Mouse (Mus musculus): ENCODE data around the gene Caln1. TPM values are rescaled to one million over a fixed set of nuclear protein-coding genes. Genes with fewer than 3 reads are reported as not detected.

Gene Caln1
- total RNA-seq, 1 experiment, result not detected

DNA sequence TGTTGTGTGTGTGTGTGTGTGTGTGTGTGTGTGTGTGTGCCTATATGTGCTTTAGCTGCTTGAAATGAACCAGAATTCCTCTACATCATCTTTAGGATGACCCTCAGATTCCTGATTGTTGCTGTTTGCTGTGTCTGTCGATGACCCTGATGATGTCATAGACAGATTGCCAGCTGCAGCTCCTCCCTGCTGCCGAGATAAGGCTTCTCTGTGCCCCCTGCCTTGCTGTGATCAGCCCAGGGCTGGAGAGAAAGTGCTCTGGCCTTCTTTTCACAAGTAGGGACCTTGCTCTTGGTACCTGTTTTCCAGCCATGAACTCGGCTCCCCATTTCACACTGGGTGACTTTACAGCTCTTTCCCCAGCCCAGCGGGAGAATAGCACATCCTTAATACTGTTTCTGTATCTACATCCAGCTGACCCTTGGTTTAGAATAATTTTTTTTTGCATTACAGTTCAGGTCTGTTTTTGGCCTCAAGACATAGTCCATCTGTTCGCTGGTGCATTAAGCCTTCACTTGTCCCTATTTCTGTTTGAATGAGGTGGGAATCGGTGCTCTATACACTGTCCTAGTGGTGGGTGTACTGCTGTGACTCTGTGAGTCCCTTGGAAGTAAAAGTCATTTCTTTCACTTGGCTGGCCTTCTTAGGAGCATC, 337.1 kb downstream of the Caln1 start:
- Histone ChIP-seq H3K36me3 (ENCODE audit: control insufficient read depth, insufficient read depth, low read length, poor library complexity, severe bottlenecking) (no peaks in the 10 kb centered on the region), H3K4me1 (ENCODE audit: control insufficient read depth in 2 of 2, insufficient read depth in 2 of 2, low read length in 2 of 2, poor library complexity in 1 of 2) (no peaks in the 10 kb centered on the region), H3K4me3 (ENCODE audit: insufficient read depth in 1 of 2, low read depth in 1 of 2, low read length in 2 of 2, poor library complexity in 1 of 2, severe bottlenecking in 1 of 2) (no peak overlapping the region), H3K9me3 (ENCODE audit: control insufficient read depth, insufficient read depth, low read depth, low read length) (no peaks in the 10 kb centered on the region), H3K27ac (ENCODE audit: insufficient read depth, low read depth, low read length, poor library complexity, severe bottlenecking) (no peak overlapping the region), H3K9ac (ENCODE audit: insufficient read depth, low read depth, low read length, poor library complexity, severe bottlenecking) (no peak overlapping the region)
- no peak for TF ChIP-seq ZNF384 (IDR thresholded peaks at IDR 0.05; ENCODE audit: low read depth, low read length)
- no peak for TF ChIP-seq ZC3H11A (IDR thresholded peaks at IDR 0.05; ENCODE audit: borderline replicate concordance, low read depth, low read length)
- TF ChIP-seq MAFK (IDR thresholded peaks at IDR 0.05; ENCODE audit: insufficient read depth, low read depth, low read length), result no peak
- no peak for TF ChIP-seq HCFC1 (IDR thresholded peaks at IDR 0.05; ENCODE audit: borderline replicate concordance, insufficient read depth, low read length)
- TF ChIP-seq CHD2 (IDR thresholded peaks at IDR 0.05; ENCODE audit: low read depth, low read length), result no peak
- in situ Hi-C loops (cut with MboI; ENCODE audit: low sequenced_read_pairs in 2 of 2, unreplicated experiment in 2 of 2), result no loop called here
- no peak for DNase-seq (ENCODE audit: low read depth, low spot score)

- TF ChIP-seq CHD2 (IDR thresholded peaks at IDR 0.05; ENCODE audit: low read depth, low read length), result no peak
- TF ChIP-seq HCFC1 (IDR thresholded peaks at IDR 0.05; ENCODE audit: borderline replicate concordance, insufficient read depth, low read length), result no peak
- TF ChIP-seq ZC3H11A (IDR thresholded peaks at IDR 0.05; ENCODE audit: borderline replicate concordance, low read depth, low read length), result no peak
- no peak for TF ChIP-seq MAFK (IDR thresholded peaks at IDR 0.05; ENCODE audit: insufficient read depth, low read depth, low read length)
- TF ChIP-seq ZNF384 (IDR thresholded peaks at IDR 0.05; ENCODE audit: low read depth, low read length), result no peak
- no peaks in the 10 kb centered on the region for H3K36me3 ChIP-seq (ENCODE audit: control insufficient read depth, insufficient read depth, low read length, poor library complexity, severe bottlenecking)
- H3K9me3 ChIP-seq (ENCODE audit: control insufficient read depth, insufficient read depth, low read depth, low read length), result no peaks in the 10 kb centered on the region
- no peak overlapping the region for H3K27ac ChIP-seq (ENCODE audit: insufficient read depth, low read depth, low read length, poor library complexity, severe bottlenecking)
- no peak overlapping the region for H3K4me3 ChIP-seq (ENCODE audit: insufficient read depth in 1 of 2, low read depth in 1 of 2, low read length in 2 of 2, poor library complexity in 1 of 2, severe bottlenecking in 1 of 2)
- peaks cover 0 to 3% of the 10 kb centered on the region in 2 experiments; a peak in 1 of 4 replicates for H3K4me1 ChIP-seq (ENCODE audit: control insufficient read depth in 2 of 2, insufficient read depth in 2 of 2, low read length in 2 of 2, poor library complexity in 1 of 2)
- in situ Hi-C loops (cut with MboI; ENCODE audit: low sequenced_read_pairs in 2 of 2, unreplicated experiment in 2 of 2), result no loop called here
- DNase-seq (ENCODE audit: low read depth, low spot score), result no peak
- H3K9ac ChIP-seq (ENCODE audit: insufficient read depth, low read depth, low read length, poor library complexity, severe bottlenecking), result no peak overlapping the region; the same call in 1 of the 2 replicates
Observed at GRCm38 (mm10) chr5:130707755-130708154, 338.5 kb downstream of the Caln1 start.

GRCm38 (mm10) chr5:130708616-130709015, 339.4 kb downstream of the Caln1 start:
- H3K27ac ChIP-seq (ENCODE audit: insufficient read depth, low read depth, low read length, poor library complexity, severe bottlenecking), result no peak overlapping the region
- TF ChIP-seq ZC3H11A (IDR thresholded peaks at IDR 0.05; ENCODE audit: borderline replicate concordance, low read depth, low read length) (no peak), MAFK (IDR thresholded peaks at IDR 0.05; ENCODE audit: insufficient read depth, low read depth, low read length) (no peak), ZNF384 (IDR thresholded peaks at IDR 0.05; ENCODE audit: low read depth, low read length) (no peak), CHD2 (IDR thresholded peaks at IDR 0.05; ENCODE audit: low read depth, low read length) (no peak), HCFC1 (IDR thresholded peaks at IDR 0.05; ENCODE audit: borderline replicate concordance, insufficient read depth, low read length) (no peak)
- H3K9me3 ChIP-seq (ENCODE audit: control insufficient read depth, insufficient read depth, low read depth, low read length), result no peaks in the 10 kb centered on the region
- in situ Hi-C loops (cut with MboI; ENCODE audit: low sequenced_read_pairs in 2 of 2, unreplicated experiment in 2 of 2), result no loop called here
- DNase-seq (ENCODE audit: low read depth, low spot score), result no peak
- peaks cover 0 to 3% of the 10 kb centered on the region in 2 experiments; a peak in 1 of 4 replicates for H3K4me1 ChIP-seq (ENCODE audit: control insufficient read depth in 2 of 2, insufficient read depth in 2 of 2, low read length in 2 of 2, poor library complexity in 1 of 2)
- no peak overlapping the region for H3K9ac ChIP-seq (ENCODE audit: insufficient read depth, low read depth, low read length, poor library complexity, severe bottlenecking)
- H3K36me3 ChIP-seq (ENCODE audit: control insufficient read depth, insufficient read depth, low read length, poor library complexity, severe bottlenecking), result no peaks in the 10 kb centered on the region
- H3K4me3 ChIP-seq (ENCODE audit: insufficient read depth in 1 of 2, low read depth in 1 of 2, low read length in 2 of 2, poor library complexity in 1 of 2, severe bottlenecking in 1 of 2), result no peak overlapping the region

GRCm38 (mm10) chr5:130711643-130712042, 342.4 kb downstream of the Caln1 start:
- H3K4me1 ChIP-seq (ENCODE audit: control insufficient read depth in 2 of 2, insufficient read depth in 2 of 2, low read length in 2 of 2, poor library complexity in 1 of 2), result peaks cover 0 to 3% of the 10 kb centered on the region in 2 experiments; a peak in 1 of 4 replicates
- no peak overlapping the region for H3K4me3 ChIP-seq (ENCODE audit: insufficient read depth in 1 of 2, low read depth in 1 of 2, low read length in 2 of 2, poor library complexity in 1 of 2, severe bottlenecking in 1 of 2)
- no peak for DNase-seq (ENCODE audit: low read depth, low spot score)
- TF ChIP-seq ZNF384 (IDR thresholded peaks at IDR 0.05; ENCODE audit: low read depth, low read length) (no peak), MAFK (IDR thresholded peaks at IDR 0.05; ENCODE audit: insufficient read depth, low read depth, low read length) (no peak), HCFC1 (IDR thresholded peaks at IDR 0.05; ENCODE audit: borderline replicate concordance, insufficient read depth, low read length) (no peak), CHD2 (IDR thresholded peaks at IDR 0.05; ENCODE audit: low read depth, low read length) (no peak)
- H3K27ac ChIP-seq (ENCODE audit: insufficient read depth, low read depth, low read length, poor library complexity, severe bottlenecking), result no peak overlapping the region
- in situ Hi-C loops (cut with MboI; ENCODE audit: low sequenced_read_pairs in 2 of 2, unreplicated experiment in 2 of 2), result no loop called here
- H3K9ac ChIP-seq (ENCODE audit: insufficient read depth, low read depth, low read length, poor library complexity, severe bottlenecking), result no peak overlapping the region
- H3K9me3 ChIP-seq (ENCODE audit: control insufficient read depth, insufficient read depth, low read depth, low read length), result no peaks in the 10 kb centered on the region
- no peaks in the 10 kb centered on the region for H3K36me3 ChIP-seq (ENCODE audit: control insufficient read depth, insufficient read depth, low read length, poor library complexity, severe bottlenecking)
